In genomic region chr19:27395481-27395880, GRCm38 (mm10) we compare ENCODE assay signal across 10 mouse cellular contexts. TPM values are rescaled to one million over a fixed set of nuclear protein-coding genes. Genes with fewer than 3 reads are reported as not detected.
DNase-seq lines count a peak whose midpoint lies in the region; ATAC-seq and TF ChIP-seq lines count a peak whose summit lies in the region.
"Had no signal": no experiment of that assay in that cellular context is flagged by ENCODE, and none has a peak within 500 bp of the region (broad histone marks: within the 10 kb centered on the region; RNA-seq: fewer than 3 reads in every experiment).

No protein-coding gene starts in this region.

- H3K9ac ChIP-seq in stomach, postnatal 0 days (ENCODE audit: low read length), result no peak overlapping the region

- no peak for TF ChIP-seq EP300 in stomach, postnatal 0 days (optimal IDR thresholded peaks at IDR 0.05)

- peak; percentile 61; the same call in 1 of the 2 replicates for ATAC-seq in stomach, postnatal 0 days (ENCODE audit: low FRiP score, low TSS enrichment)

- no peaks in the 10 kb centered on the region for H3K27me3 ChIP-seq in stomach, postnatal 0 days (ENCODE audit: control insufficient read depth, insufficient read depth, low read length)

- no peaks in the 10 kb centered on the region for H3K9me3 ChIP-seq in stomach, postnatal 0 days (ENCODE audit: control insufficient read depth, low read length)

- no peak for DNase-seq in gastrocnemius, adult 2 months
- DNase-seq in gastrocnemius, postnatal 10 days, result no peak
- peak; percentile 16 for DNase-seq in thymus, postnatal 4 days
- no peak for DNase-seq in thymus, postnatal 36 days
- DNase-seq in kidney, postnatal 25 days, result peak; percentile 57 to 78
- peak; percentile 28 for DNase-seq in stomach, postnatal 0 days (ENCODE audit: low spot score)
- DNase-seq in spleen, postnatal 14 days (ENCODE audit: low spot score in 2 of 2), result no peak
- no peak for DNase-seq in urinary bladder, adult 2 months (ENCODE audit: low spot score)
- DNase-seq: cerebellum, postnatal 25 days; right cerebral cortex, postnatal 25 days had no signal

- H3K36me3 ChIP-seq in stomach, postnatal 0 days (ENCODE audit: control insufficient read depth, insufficient read depth, low read length), result peaks cover 23% of the 10 kb centered on the region

- 0 out of 2 replicates have a peak, but pooled peaks have one; percentile 10 for TF ChIP-seq CTCF in gastrocnemius, adult 2 months (IDR thresholded peaks at IDR 0.05)
- peak; percentile 57 for TF ChIP-seq CTCF in stomach, postnatal 0 days (IDR thresholded peaks at IDR 0.05; ENCODE audit: low read depth)

- intact Hi-C loops in gastrocnemius, adult 2 months (cut with DNase I), result no loop called here

- no peak overlapping the region for H3K4me2 ChIP-seq in stomach, postnatal 0 days (replicated peaks; ENCODE audit: low read depth)

- H3K4me1 ChIP-seq in stomach, postnatal 0 days (replicated peaks; ENCODE audit: control insufficient read depth, insufficient read depth), result no peaks in the 10 kb centered on the region

- WGBS in stomach, postnatal 0 days, result 87% methylated on average over 8 of the region's 8 CpGs

- H3K4me3 ChIP-seq in gastrocnemius, adult 2 months, result no peak overlapping the region
- H3K4me3 ChIP-seq in stomach, postnatal 0 days (ENCODE audit: low read depth, low read length), result no peak overlapping the region

- H3K27ac ChIP-seq in gastrocnemius, adult 2 months, result peak overlapping the region; percentile 56
- H3K27ac ChIP-seq in stomach, postnatal 0 days (replicated peaks), result no peak overlapping the region

RNA-seq across cellular contexts. Expression of gene Pum3, which starts 34.1 kb away (rescaled TPM):
- total RNA-seq in gastrocnemius, adult 2 months (2021), result 10 to 100 TPM; 18.4 to 29.5 TPM
- total RNA-seq in gastrocnemius, postnatal 10 days (2021), result 10 to 100 TPM; 33.8 to 40.2 TPM
- polyA plus RNA-seq in stomach, postnatal 0 days (2015; fragmentation: Nextera tagmentation; extraction: Ambion mirVana), result 45.5 and 45.6 TPM in 2 replicates
- polyA plus RNA-seq in urinary bladder, adult 2 months (2012; rRNA removed), result 20.0 and 27.3 TPM in 2 replicates

Comparison
In these comparisons a context has a peak if more than half of its experiments do, and no peak if none do; other contexts are left out.
1. DNase-seq: peak in thymus, postnatal 4 days (single experiment), kidney, postnatal 25 days (2 of 2) and stomach, postnatal 0 days (single experiment); none in gastrocnemius, adult 2 months (single experiment), gastrocnemius, postnatal 10 days (single experiment), thymus, postnatal 36 days (0 of 2), spleen, postnatal 14 days (0 of 2) and urinary bladder, adult 2 months (single experiment).